Mouse (Mus musculus) lung, postnatal 0 days (tissue): ENCODE results near the gene St7l.
A peak's percentile ranks its signal among the peaks of the same experiment; 100 is the strongest.

Experiments
- CTCF ChIP-seq: IDR thresholded peaks from 2 replicates; pipeline ENCODE4 v1.5.1; 2016; ENCODE audit warnings: antibody characterized with exemption, mild to moderate bottlenecking
- EP300 ChIP-seq: IDR thresholded peaks from 2 replicates; pipeline ENCODE4 v1.6.1; 2016; ENCODE audit warnings: antibody characterized with exemption, mild to moderate bottlenecking, control low read depth

DNA sequence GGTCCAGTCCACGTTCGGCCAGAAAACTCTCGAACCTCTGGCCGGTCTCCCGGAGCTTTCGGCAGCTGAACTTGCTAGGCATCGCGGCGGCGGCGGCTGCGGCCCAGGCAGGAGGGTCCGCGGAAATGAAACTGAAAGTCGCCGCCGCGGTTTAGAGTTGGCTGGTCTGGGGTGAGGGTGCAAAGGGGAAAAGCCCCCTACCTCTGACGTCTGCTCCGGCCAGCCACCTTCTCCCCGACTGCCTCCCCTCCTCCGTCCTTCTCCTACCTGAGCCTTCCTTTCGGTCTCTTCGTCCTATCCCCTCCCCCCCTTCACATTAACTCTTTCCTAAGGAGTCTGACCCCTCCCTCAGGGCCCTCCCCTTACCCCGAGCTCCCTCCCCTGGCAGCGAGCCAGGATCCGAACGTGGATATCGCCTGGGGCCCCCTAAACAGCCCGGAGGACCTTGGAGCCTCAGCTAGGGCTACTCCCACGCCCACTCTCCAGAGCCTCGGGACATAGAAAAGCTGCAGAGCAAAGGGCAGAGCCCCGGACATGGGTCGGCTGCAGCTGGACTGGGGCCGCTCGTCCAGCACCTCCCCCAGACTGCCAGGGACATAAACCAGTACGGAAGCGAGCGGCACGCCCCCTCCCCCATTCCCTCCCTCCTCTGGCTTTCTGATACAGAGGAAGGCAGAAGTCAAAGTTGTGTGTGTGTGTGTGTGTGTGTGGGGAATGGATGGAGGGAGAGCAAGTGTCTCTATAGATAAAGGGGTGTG lies 45.6 kb upstream of the St7l start, which contains the start of gene Mov10:
- TF ChIP-seq CTCF (no peak), EP300 (peak; percentile 67)
